Mouse (Mus musculus) embryonic stem cell, embryonic (primary cell): ENCODE measurements around the gene Olfr593.
"Not testable (repeated sequence)": the region's sequence is repeated elsewhere in the genome, so short reads cannot be mapped to it uniquely, and the experiment has no call there.

Experiments used
- CTCF ChIA-PET, 4 experiments: fragments of 300-600 bp in 2 of 4; fragments of 350-600 bp in 2 of 4; sonication (Branson Sonifier 250); formaldehyde crosslinking; loops; one replicate each; lab custom pipeline; 2022; ENCODE audit warnings: inconsistent platforms in 2 of 4; lab: Charles Lee
- POLR2A ChIA-PET, 4 experiments: fragments of 300-600 bp in 2 of 4; fragments of 350-600 bp in 2 of 4; sonication (Branson Sonifier 250); formaldehyde crosslinking; loops; one replicate each; lab custom pipeline; 2022; ENCODE audit warnings: antibody characterized with exemption in 4 of 4, inconsistent platforms in 1 of 4; lab: Charles Lee

Gene Olfr593

DNA sequence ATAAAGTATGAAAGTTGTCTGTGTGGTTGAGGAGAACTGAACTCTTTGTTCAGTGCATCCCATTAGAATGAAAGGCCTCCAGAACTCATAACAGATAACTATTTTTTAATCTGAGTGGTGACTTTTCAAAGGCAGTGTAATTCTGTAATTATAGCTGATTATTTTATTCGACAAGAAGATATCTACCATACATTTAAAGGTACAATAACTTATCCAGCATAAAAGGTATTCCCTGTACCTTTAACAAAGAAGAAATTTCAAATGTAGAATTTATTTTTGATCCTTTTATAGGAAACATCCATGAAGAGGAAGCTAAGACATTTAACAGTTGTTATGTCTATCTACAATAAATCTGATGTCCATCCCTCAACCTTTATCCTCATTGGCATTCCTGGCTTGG, at the start of gene Olfr593:
Gene Olfr593 (plus strand): TSS at position 301 of the 400 bp plus-strand sequence.
- CTCF ChIA-PET = no interaction called here
- POLR2A ChIA-PET = no interaction called here

DNA sequence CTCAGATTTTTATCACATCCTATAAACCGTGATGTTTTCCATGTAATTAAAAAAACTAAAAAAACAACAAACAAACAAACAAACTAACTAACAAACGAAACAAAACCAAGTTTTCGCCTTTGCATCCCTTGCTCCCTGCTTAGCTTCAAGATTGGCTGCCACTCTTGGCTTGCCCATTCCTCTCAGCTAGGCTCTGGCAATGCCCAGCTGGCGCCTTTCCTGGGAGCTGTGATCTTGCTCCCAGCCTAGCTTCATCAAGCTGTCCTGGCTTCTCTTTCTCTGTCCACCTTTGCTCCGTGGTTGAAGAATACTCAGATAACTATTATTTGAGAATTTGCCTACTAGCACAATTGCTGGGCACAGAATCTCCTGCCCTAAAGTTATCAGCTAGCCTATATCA, 42.0 kb upstream of the Olfr593 start:
- ChIA-PET CTCF (no interaction called here), POLR2A (no interaction called here)

DNA sequence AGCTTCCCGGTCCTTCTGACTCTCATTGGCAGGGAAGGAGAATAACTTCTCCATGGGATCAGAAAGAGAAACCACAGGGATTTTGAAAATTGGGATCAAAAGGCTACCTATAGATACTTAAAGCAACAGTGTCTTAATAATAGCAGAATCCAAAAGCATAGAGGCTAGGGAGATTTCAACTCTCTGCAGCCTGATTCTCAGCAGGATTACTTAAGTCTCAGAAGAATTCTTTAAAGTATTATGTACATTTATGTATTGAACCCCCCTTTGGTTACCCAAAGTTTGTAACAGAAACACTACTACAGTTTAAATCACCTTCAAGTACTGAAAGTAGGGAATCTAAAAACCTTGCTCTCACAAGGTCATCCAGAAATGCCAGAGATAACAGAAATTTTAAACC, 33.4 kb upstream of the Olfr593 start, which contains the start of gene Olfr591:
Gene Olfr591 (minus strand): TSS at position 101 of the 400 bp plus-strand sequence.
- ChIA-PET CTCF (no interaction called here), POLR2A (no interaction called here)

DNA sequence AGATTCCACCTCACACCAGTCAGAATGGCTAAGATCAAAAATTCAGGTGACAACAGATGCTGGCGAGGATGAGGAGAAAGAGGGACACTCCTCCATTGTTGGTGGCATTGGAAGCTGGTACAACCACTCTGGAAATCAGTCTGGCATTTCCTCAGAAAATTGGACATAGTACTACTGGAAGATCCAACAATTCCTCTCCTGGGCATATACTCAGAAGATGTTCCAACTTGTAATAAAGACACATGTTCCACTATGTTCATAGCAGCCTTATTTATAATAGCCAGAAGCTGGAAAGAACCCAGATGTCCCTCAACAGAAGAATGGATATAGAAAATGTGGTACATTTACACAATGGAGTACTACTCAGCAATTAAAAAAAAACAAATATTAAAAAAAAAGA, 27.2 kb upstream of the Olfr593 start, which contains the start of gene Olfr592:
Gene Olfr592 (plus strand): TSS at position 301 of the 400 bp plus-strand sequence.
- CTCF ChIA-PET, POLR2A ChIA-PET: not testable (repeated sequence)

DNA sequence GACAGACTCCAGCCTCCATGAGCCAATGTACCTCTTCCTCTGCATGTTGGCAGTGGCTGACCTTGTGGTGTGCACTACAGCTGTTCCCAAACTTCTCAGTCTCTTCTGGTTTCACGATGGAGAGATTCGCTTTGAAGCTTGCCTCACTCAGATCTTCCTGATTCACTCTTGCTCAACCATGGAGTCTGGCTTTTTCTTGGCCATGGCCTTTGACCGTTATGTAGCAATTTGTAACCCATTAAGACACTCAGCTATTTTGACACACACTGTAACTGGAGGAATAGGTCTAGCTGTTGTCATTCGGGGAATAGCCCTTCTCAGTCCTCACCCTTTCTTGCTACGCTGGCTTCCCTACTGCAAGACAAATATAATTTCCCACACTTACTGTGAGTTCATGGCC, 388 bp downstream of the Olfr593 start:
- CTCF ChIA-PET, POLR2A ChIA-PET: not testable (repeated sequence)

DNA sequence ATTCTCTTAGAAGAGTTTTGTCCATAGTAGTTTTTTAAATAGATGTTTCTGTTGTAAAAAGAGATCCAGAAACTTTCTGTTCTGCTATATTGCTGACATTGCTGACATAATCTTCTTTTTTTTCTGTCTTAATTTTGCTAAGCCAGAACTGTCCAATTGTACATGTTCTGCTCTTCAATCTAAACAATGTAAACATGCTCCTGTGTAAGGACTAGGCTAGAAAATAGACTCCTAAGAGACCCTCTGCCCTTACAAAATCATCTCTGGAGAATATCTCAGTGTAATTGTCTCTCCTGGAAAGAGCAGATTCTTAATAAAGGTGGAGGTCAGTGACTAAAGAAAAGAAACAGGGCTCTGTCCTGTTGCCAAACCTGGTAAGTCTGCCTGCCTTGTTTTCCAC, 5.0 kb downstream of the Olfr593 start, which contains the start of gene Olfr594:
Gene Olfr594 (plus strand): TSS at position 301 of the 400 bp plus-strand sequence.
- POLR2A ChIA-PET = no interaction called here
- CTCF ChIA-PET = no interaction called here

DNA sequence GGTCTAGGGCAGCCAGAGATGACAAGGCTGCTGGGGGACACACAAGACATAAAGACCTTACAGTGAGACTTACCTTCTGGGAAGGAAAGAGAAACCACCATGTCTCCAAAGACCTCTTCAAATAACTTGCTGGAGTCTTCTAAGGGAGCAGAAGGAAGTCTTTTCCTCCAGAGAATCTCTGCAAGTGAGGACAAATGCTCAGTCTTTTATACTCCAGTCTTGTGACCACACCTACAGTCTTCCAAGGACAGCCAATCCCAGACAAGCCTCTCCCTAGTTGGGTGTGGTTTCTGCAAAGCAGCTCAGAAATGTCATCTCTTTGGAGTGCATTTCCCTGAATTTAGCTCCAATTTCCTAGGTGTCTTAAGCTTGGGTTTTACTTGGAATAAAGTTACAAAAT, 40.7 kb downstream of the Olfr593 start, which contains the start of gene Usp17ld:
Gene Usp17ld (minus strand): TSS at position 101 of the 400 bp plus-strand sequence.
- POLR2A ChIA-PET, CTCF ChIA-PET: not testable (repeated sequence)
